Mouse (Mus musculus) midbrain, embryonic 15.5 days (tissue): Measurements from ENCODE around the gene Ccl6. TPM values are rescaled to one million over a fixed set of nuclear protein-coding genes. Genes with fewer than 3 reads are reported as not detected.

Source experiments
- ATAC-seq: fragments of 200-750 bp; cut with Nextera tagmentation; replicated peaks from 2 replicates; pipeline ENCODE4 v1.8.0; 2017; ENCODE audit warnings: moderate TSS enrichment
- H3K27ac ChIP-seq: fragments of 300-500 bp; sonication (generic); 2 replicates; pipeline ENCODE4 v1.5.1; 2015; ENCODE audit warnings: mild to moderate bottlenecking, inconsistent platforms
- H3K27me3 ChIP-seq: fragments of 300-500 bp; sonication (generic); replicated peaks from 2 replicates; pipeline ENCODE4 v1.6.1; 2015; ENCODE audit warnings: inconsistent platforms
- H3K36me3 ChIP-seq: fragments of 300-500 bp; sonication (generic); replicated peaks from 2 replicates; pipeline ENCODE4 v1.6.1; 2015; ENCODE audit warnings: inconsistent platforms
- H3K4me1 ChIP-seq: fragments of 300-500 bp; sonication (generic); 2 replicates; pipeline ENCODE4 v1.6.1; 2015; ENCODE audit warnings: inconsistent platforms
- H3K4me2 ChIP-seq: fragments of 300-500 bp; sonication (generic); 2 replicates; pipeline ENCODE4 v1.6.1; 2015; ENCODE audit warnings: inconsistent platforms, mild to moderate bottlenecking, moderate library complexity
- H3K4me3 ChIP-seq: fragments of 300-500 bp; sonication (generic); 2 replicates; pipeline ENCODE4 v1.5.1; 2015; ENCODE audit warnings: mild to moderate bottlenecking, inconsistent platforms
- H3K9ac ChIP-seq: fragments of 300-500 bp; sonication (generic); 2 replicates; pipeline ENCODE4 v1.6.1; 2015; ENCODE audit warnings: mild to moderate bottlenecking, inconsistent platforms
- H3K9me3 ChIP-seq: fragments of 300-500 bp; sonication (generic); 2 replicates; pipeline ENCODE4 v1.6.1; 2016; ENCODE audit warnings: inconsistent platforms
- WGBS: fragments of 180-500 bp; shearing (Covaris S2); methylation state at CpG from one replicate; pipeline ENCODE4 v1.1.7; 2015; ENCODE audit warnings: mixed read lengths; 5-methylcytosine and 5-hydroxymethylcytosine counted together
- polyA plus RNA-seq: library from polyadenylated mRNA; unstranded; fragments of >200 nt; fragmentation: Nextera tagmentation; extraction: Ambion mirVana; gene quantifications from 2 replicates; pipeline ENCODE4 v1.2.1, GENCODE M21; 2015

Gene Ccl6
- polyA plus RNA-seq, 1 experiment from 2014 or later: 3.5 TPM

DNA sequence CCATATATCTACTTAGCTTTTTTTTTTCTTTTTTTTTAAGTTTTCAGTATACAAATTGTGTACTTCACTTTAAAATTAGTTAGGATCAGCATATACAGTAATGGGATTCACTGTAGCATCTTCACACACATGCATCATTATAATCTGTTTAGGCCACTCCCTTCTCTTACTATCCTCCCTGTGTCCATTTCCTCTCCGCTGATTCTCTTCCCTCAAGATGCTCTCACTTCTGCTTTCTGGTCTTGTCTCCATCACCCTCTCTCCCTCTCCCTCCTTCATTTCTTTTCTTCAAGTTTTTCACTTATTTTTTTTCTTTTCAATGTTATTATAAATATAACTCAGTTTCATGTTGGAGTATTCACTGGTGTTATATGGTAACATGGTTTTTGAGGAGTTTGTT lies 26.1 kb upstream of the Ccl6 start:
- no peaks in the 10 kb centered on the region for H3K9me3 ChIP-seq
- WGBS: 98% methylated on average over 1 of the region's 1 CpGs
- H3K4me3 ChIP-seq: no peak overlapping the region
- no peak overlapping the region for H3K4me2 ChIP-seq
- no peak overlapping the region for H3K9ac ChIP-seq
- ATAC-seq: no peak
- no peaks in the 10 kb centered on the region for H3K27me3 ChIP-seq
- H3K27ac ChIP-seq: no peak overlapping the region
- no peaks in the 10 kb centered on the region for H3K36me3 ChIP-seq
- H3K4me1 ChIP-seq: no peaks in the 10 kb centered on the region

GRCm38 (mm10) chr11:83618238-83618637 lies 25.4 kb upstream of the Ccl6 start:
- no peaks in the 10 kb centered on the region for H3K4me1 ChIP-seq
- ATAC-seq: no peak
- WGBS: 72% methylated on average over 5 of the region's 5 CpGs

DNA sequence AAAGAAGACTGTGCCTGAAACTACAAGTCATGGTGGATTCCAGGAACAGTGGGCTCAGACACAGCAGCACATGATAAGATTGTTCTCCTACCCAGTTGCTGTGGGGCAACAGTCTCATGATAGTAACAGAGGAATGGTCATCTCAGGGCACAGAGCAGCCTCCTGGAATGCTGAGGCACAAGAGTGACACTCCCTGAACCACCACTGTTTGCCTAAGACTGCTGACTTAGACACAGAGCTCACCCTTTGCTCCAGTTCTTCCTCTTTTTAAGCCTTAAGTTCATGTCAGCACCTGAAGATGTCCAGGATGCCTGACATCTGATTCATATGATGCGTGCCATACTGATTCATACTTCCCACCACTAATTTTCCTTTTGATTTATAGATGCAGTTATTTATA lies 23.7 kb upstream of the Ccl6 start:
- no peak overlapping the region for H3K27ac ChIP-seq
- no peak overlapping the region for H3K4me3 ChIP-seq
- no peaks in the 10 kb centered on the region for H3K27me3 ChIP-seq
- no peak overlapping the region for H3K4me2 ChIP-seq
- no peaks in the 10 kb centered on the region for H3K4me1 ChIP-seq
- H3K9ac ChIP-seq: no peak overlapping the region
- 98% methylated on average over 1 of the region's 1 CpGs for WGBS
- H3K9me3 ChIP-seq: no peaks in the 10 kb centered on the region
- no peak for ATAC-seq
- no peaks in the 10 kb centered on the region for H3K36me3 ChIP-seq

More at GRCm38 (mm10) chr11:83618238-83618637, 25.4 kb upstream of the Ccl6 start:
- Histone ChIP-seq H3K9ac (no peak overlapping the region), H3K36me3 (no peaks in the 10 kb centered on the region), H3K27ac (no peak overlapping the region), H3K4me3 (no peak overlapping the region), H3K4me2 (no peak overlapping the region), H3K9me3 (no peaks in the 10 kb centered on the region), H3K27me3 (no peaks in the 10 kb centered on the region)

DNA sequence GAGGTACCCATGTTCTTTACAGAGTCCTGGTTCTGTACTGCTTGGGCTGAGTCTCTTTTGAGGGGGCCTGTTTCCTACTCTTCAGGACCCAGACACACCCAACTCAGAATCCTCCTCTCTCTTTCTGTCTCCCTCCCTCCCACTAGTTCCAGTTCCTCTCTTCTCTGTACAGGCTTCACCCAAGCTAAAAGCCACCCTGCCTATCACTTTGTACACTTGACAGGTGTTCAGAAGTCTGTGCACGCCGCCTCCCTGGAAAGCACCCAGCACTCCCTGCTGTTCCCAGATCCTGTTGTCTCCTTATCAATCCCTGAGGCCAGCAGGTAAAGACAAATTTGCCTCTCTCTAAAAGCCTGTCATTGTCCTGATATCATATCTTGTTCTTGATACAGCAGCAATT lies 18.0 kb upstream of the Ccl6 start:
- Histone ChIP-seq H3K9ac (no peak overlapping the region), H3K36me3 (no peaks in the 10 kb centered on the region), H3K4me2 (no peak overlapping the region), H3K4me1 (no peaks in the 10 kb centered on the region), H3K27ac (no peak overlapping the region), H3K27me3 (no peaks in the 10 kb centered on the region), H3K4me3 (no peak overlapping the region), H3K9me3 (no peaks in the 10 kb centered on the region)
- ATAC-seq: no peak
- 87% methylated on average over 2 of the region's 2 CpGs for WGBS

- WGBS: 53% methylated on average over 1 of the region's 1 CpGs
- Histone ChIP-seq H3K9me3 (no peaks in the 10 kb centered on the region), H3K27ac (no peak overlapping the region), H3K9ac (no peak overlapping the region), H3K36me3 (no peaks in the 10 kb centered on the region), H3K4me3 (no peak overlapping the region), H3K27me3 (no peaks in the 10 kb centered on the region), H3K4me2 (no peak overlapping the region), H3K4me1 (no peaks in the 10 kb centered on the region)
- ATAC-seq: no peak
Measured at GRCm38 (mm10) chr11:83606396-83606795, 13.5 kb upstream of the Ccl6 start.

DNA sequence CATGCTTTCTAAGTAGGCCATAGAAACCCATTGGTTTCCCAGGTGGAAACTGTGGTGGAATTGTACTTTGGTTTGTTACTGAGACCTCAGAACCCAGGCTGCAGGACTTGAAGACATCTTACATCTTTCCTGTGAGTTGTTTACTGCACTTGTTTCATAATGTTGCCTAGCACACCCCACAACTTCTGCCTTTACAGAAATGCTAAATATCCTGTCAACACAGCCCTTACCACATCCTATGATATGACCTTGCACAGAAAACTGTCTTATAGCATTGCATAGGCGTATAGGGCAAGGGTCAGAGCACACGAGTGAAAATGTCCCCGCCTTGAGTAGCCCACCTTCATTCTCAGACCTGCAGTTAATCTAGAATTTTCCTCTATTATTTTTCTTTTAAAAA lies 12.6 kb upstream of the Ccl6 start:
- 94% methylated on average over 3 of the region's 3 CpGs for WGBS
- no peak overlapping the region for H3K9ac ChIP-seq
- H3K36me3 ChIP-seq: no peaks in the 10 kb centered on the region
- H3K4me3 ChIP-seq: no peak overlapping the region
- no peaks in the 10 kb centered on the region for H3K4me1 ChIP-seq
- no peaks in the 10 kb centered on the region for H3K9me3 ChIP-seq
- H3K4me2 ChIP-seq: no peak overlapping the region
- H3K27ac ChIP-seq: no peak overlapping the region
- ATAC-seq: no peak
- no peaks in the 10 kb centered on the region for H3K27me3 ChIP-seq

DNA sequence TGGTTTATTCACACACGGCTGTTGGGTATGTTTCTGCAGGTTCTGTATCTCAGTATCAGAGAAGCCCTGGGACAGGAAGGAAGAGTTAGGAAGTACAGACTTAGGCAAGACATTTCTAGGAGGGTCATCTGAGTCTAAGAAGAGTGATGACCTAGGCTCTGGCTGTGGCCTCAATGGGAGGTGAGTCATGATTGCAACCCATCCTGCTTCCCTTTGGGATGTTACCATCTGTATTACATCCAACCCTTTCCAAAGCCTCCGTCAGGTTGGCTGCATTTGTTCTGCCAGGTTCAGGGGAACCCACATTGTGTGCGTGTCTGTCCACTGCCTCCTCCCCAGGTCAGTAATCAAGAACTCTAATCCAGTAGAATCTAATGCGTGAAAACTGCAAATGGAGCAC lies 11.8 kb upstream of the Ccl6 start:
- Histone ChIP-seq H3K4me2 (no peak overlapping the region), H3K27ac (no peak overlapping the region), H3K36me3 (no peaks in the 10 kb centered on the region), H3K9me3 (no peaks in the 10 kb centered on the region), H3K9ac (no peak overlapping the region), H3K27me3 (no peaks in the 10 kb centered on the region), H3K4me1 (no peaks in the 10 kb centered on the region), H3K4me3 (no peak overlapping the region)
- WGBS: 84% methylated on average over 4 of the region's 4 CpGs
- ATAC-seq: no peak

- no peaks in the 10 kb centered on the region for H3K9me3 ChIP-seq
- H3K4me1 ChIP-seq: no peaks in the 10 kb centered on the region
- no peak overlapping the region for H3K4me3 ChIP-seq
- no peak for ATAC-seq
- WGBS: 95% methylated on average over 3 of the region's 3 CpGs
- no peak overlapping the region for H3K4me2 ChIP-seq
- no peaks in the 10 kb centered on the region for H3K27me3 ChIP-seq
- H3K27ac ChIP-seq: no peak overlapping the region
- no peak overlapping the region for H3K9ac ChIP-seq
- no peaks in the 10 kb centered on the region for H3K36me3 ChIP-seq
Measured at GRCm38 (mm10) chr11:83603399-83603798, 10.5 kb upstream of the Ccl6 start.

DNA sequence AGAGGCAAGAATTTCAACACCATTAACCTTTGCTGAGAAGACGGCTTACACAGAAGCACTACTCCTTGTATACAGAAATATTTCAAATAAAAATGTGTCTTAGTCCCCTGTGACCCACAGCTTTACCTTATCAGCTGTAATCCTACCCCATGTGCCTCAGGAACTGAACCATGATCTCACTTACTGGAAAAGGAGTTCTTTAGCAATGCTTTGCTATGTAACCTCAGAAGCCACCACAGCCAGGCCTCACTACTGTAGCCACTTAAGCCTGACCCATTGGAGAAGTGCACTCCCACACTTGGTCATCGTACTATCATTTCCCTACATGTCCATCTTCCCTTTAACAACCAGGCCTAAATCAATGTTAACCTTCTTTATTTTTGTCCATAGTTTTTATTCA lies 7.7 kb upstream of the Ccl6 start:
- no peaks in the 10 kb centered on the region for H3K4me1 ChIP-seq
- H3K36me3 ChIP-seq: no peaks in the 10 kb centered on the region
- H3K9me3 ChIP-seq: no peaks in the 10 kb centered on the region
- no peak overlapping the region for H3K4me3 ChIP-seq
- H3K27ac ChIP-seq: no peak overlapping the region
- no peak overlapping the region for H3K4me2 ChIP-seq
- H3K27me3 ChIP-seq: no peaks in the 10 kb centered on the region
- no peak overlapping the region for H3K9ac ChIP-seq
- ATAC-seq: no peak
- 90% methylated on average over 2 of the region's 2 CpGs for WGBS

- Histone ChIP-seq H3K4me2 (no peak overlapping the region), H3K27me3 (no peaks in the 10 kb centered on the region), H3K27ac (no peak overlapping the region), H3K9ac (no peak overlapping the region), H3K36me3 (no peaks in the 10 kb centered on the region), H3K9me3 (no peaks in the 10 kb centered on the region), H3K4me1 (no peaks in the 10 kb centered on the region), H3K4me3 (no peak overlapping the region)
- 92% methylated on average over 3 of the region's 3 CpGs for WGBS
- no peak for ATAC-seq
Measured at GRCm38 (mm10) chr11:83598991-83599390, 6.1 kb upstream of the Ccl6 start.

- no peak for ATAC-seq
- Histone ChIP-seq H3K9me3 (no peaks in the 10 kb centered on the region), H3K27ac (no peak overlapping the region), H3K36me3 (no peaks in the 10 kb centered on the region), H3K4me3 (no peak overlapping the region), H3K27me3 (no peaks in the 10 kb centered on the region), H3K4me2 (no peak overlapping the region), H3K4me1 (no peaks in the 10 kb centered on the region), H3K9ac (no peak overlapping the region)
- 85% methylated on average over 3 of the region's 3 CpGs for WGBS
Measured at GRCm38 (mm10) chr11:83598207-83598837, 5.4 kb upstream of the Ccl6 start.

- no peak for ATAC-seq
- no peaks in the 10 kb centered on the region for H3K4me1 ChIP-seq
- no peak overlapping the region for H3K4me3 ChIP-seq
- H3K27ac ChIP-seq: no peak overlapping the region
- H3K4me2 ChIP-seq: no peak overlapping the region
- no peak overlapping the region for H3K9ac ChIP-seq
- no peaks in the 10 kb centered on the region for H3K27me3 ChIP-seq
- WGBS: 91% methylated on average over 7 of the region's 7 CpGs
- no peaks in the 10 kb centered on the region for H3K9me3 ChIP-seq
- H3K36me3 ChIP-seq: no peaks in the 10 kb centered on the region
Measured at GRCm38 (mm10) chr11:83597796-83598195, 4.9 kb upstream of the Ccl6 start.

DNA sequence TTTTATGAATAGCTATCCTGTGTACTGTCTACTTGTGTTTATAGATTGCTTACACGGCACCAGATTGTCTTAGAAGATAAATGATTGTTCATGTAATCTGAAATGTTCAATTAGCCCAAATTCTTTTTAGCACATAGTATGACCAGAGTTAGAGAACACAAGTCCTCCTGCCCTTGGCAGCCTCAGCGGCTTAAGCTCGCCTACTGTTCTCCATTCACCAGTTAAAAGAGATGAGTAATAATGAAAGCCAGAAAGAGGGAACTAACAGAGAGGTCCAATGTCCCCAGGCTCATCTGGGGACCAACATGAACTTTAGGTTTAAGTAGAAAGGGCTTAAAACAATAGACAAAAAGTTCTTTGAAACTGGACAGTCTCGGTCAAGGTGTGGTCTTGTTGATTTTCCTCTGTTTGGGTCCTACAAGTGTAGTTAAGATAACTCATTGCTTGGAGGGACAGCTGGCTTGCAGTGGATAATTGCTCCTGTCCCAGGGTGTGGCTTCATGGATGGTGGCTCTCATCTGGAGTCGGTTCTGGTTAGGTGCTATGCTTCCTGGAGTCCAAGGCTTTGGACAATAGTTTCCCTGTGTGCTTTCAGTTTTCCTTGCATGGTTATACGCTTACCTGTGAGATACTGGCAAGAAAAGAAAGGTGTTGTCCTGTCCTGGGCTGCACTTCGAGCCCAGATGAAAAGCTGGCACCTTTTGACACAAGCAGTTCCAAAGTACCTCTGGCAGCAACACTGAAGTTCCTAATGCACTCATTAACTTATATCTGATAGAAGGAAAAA lies 3.0 kb upstream of the Ccl6 start:
- Histone ChIP-seq H3K4me1 (no peaks in the 10 kb centered on the region), H3K9ac (no peak overlapping the region), H3K9me3 (no peaks in the 10 kb centered on the region), H3K27me3 (no peaks in the 10 kb centered on the region), H3K27ac (no peak overlapping the region), H3K4me2 (no peak overlapping the region), H3K4me3 (no peak overlapping the region), H3K36me3 (no peaks in the 10 kb centered on the region)
- 86% methylated on average over 7 of the region's 7 CpGs for WGBS
- ATAC-seq: no peak
